Mouse (Mus musculus) bone marrow macrophage, adult 2 months (primary cell): ENCODE data around the gene Megf8. TPM values are rescaled to one million over a fixed set of nuclear protein-coding genes. Genes with fewer than 3 reads are reported as not detected.
"Not testable (repeated sequence)": the region's sequence is repeated elsewhere in the genome, so short reads cannot be mapped to it uniquely, and the experiment has no call there.

Experiments
- H3K27ac ChIP-seq: 2 replicates; pipeline ENCODE4 v1.5.1; 2012; ENCODE audit warnings: low read depth, low read length; ENCODE audit not compliant: insufficient read depth
- H3K4me1 ChIP-seq: 2 replicates; pipeline ENCODE4 v1.6.1; 2012; ENCODE audit warnings: low read length; ENCODE audit not compliant: control insufficient read depth, insufficient read depth
- H3K4me3 ChIP-seq: 2 replicates; pipeline ENCODE4 v1.5.1; 2012; ENCODE audit warnings: mild to moderate bottlenecking, low read length, moderate library complexity; ENCODE audit not compliant: insufficient read depth
- CTCF ChIP-seq: IDR thresholded peaks from 2 replicates; pipeline ENCODE4 v1.5.1; 2012; ENCODE audit warnings: low read depth, mild to moderate bottlenecking, low read length, moderate library complexity
- POLR2A ChIP-seq: IDR thresholded peaks from 2 replicates; pipeline ENCODE4 v1.6.1; 2012; ENCODE audit warnings: mild to moderate bottlenecking, low read depth, low read length, borderline replicate concordance
- polyA plus RNA-seq: library from polyadenylated mRNA; stranded (reverse); fragments of >200 nt; gene quantifications from 2 replicates; pipeline ENCODE4 v1.2.4, GENCODE M21; 2012; ENCODE audit not compliant: missing spikeins, insufficient read depth, insufficient read length

Megf8 gene
- polyA plus RNA-seq, 1 experiment = 13.8 TPM

- peaks cover 5% of the 10 kb centered on the region for H3K4me1 ChIP-seq
- no peak overlapping the region for H3K4me3 ChIP-seq
- no peak overlapping the region for H3K27ac ChIP-seq
- TF ChIP-seq CTCF = no peak
- no peak for TF ChIP-seq POLR2A
Observed at GRCm38 (mm10) chr7:25311193-25311592, 5.8 kb upstream of the Megf8 start.

DNA sequence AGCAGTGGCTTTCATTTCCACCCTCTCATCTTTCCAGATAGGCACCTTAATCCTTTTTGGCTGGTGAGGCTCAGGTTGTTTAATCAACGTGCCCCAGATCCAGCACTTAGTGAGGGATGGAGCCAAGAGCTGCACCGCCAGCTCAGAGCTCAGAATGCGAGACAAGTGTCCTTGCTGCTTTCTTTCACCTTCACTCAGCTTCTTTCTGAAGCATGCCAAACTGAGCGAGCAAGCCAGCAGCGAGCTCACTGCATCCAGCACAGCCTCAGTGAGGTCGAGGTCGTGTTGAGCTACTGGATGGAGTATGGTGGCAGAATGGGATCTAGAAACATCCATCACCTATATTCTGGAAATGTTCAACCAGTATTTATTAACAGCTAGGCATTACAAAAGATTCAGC, 3.6 kb upstream of the Megf8 start:
- TF ChIP-seq CTCF (no peak), POLR2A (no peak)
- H3K27ac ChIP-seq = no peak overlapping the region
- H3K4me3 ChIP-seq = no peak overlapping the region
- H3K4me1 ChIP-seq = peaks cover 11% of the 10 kb centered on the region

DNA sequence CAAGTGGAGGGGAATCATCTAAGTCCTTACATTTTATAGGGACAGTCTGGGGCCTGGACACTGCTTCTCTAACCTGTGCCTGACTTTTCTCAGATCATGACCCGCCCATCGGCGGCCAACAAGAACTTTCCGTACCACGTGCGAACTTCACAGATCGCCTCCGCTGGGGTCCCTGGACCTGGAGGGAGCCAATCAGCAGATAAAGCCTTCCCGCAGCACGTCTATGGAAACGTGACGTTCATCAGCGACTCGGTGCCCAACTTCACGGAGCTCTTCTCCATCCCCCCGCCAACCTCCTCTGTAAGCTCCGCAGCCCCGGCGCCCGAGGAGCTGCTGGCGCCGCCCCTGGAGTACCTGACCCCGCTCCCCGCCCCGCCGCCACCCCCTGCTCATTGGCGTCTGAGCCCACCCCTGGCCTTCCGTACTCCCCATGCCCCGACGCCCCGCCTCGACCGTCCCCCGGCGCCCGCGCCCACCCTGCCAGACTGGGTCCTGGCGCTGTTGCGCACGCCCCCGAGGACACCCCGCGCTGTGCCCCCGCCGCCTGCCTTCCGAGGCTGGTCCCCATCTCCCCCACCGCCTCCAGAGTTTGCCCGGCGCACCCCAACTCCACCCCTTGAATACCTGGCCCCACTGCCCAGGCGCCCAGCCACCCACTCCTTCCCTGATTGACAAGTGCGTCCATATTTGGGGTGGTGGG, 2.2 kb upstream of the Megf8 start:
- Histone ChIP-seq H3K4me3 (peak overlapping the region; percentile 48; the same call in 1 of the 2 replicates), H3K27ac (no peak overlapping the region), H3K4me1 (peaks cover 11% of the 10 kb centered on the region)
- no peak for TF ChIP-seq CTCF
- TF ChIP-seq POLR2A = no peak

GRCm38 (mm10) chr7:25315306-25316041, 1.5 kb upstream of the Megf8 start:
- H3K4me3 ChIP-seq = peak overlapping the region; percentile 48
- TF ChIP-seq CTCF = no peak
- TF ChIP-seq POLR2A = no peak

GRCm38 (mm10) chr7:25317446-25317999, 559 bp downstream of the Megf8 start:
- Histone ChIP-seq H3K27ac (no peak overlapping the region), H3K4me1 (peaks cover 11% of the 10 kb centered on the region), H3K4me3 (peak overlapping the region; percentile 77)
- TF ChIP-seq POLR2A (no peak), CTCF (no peak)

More at GRCm38 (mm10) chr7:25315306-25316041, 1.5 kb upstream of the Megf8 start:
- peaks cover 11% of the 10 kb centered on the region for H3K4me1 ChIP-seq
- H3K27ac ChIP-seq = no peak overlapping the region

GRCm38 (mm10) chr7:25322058-25322484, 5.1 kb downstream of the Megf8 start:
- Histone ChIP-seq H3K27ac (no peak overlapping the region), H3K4me3 (no peak overlapping the region), H3K4me1 (peaks cover 15% of the 10 kb centered on the region)
- TF ChIP-seq POLR2A (no peak), CTCF (no peak)

- TF ChIP-seq POLR2A (no peak), CTCF (no peak)
- no peak overlapping the region for H3K4me3 ChIP-seq
- no peak overlapping the region for H3K27ac ChIP-seq
- peaks cover 10% of the 10 kb centered on the region for H3K4me1 ChIP-seq
Observed at GRCm38 (mm10) chr7:25323219-25323618, 6.3 kb downstream of the Megf8 start.

DNA sequence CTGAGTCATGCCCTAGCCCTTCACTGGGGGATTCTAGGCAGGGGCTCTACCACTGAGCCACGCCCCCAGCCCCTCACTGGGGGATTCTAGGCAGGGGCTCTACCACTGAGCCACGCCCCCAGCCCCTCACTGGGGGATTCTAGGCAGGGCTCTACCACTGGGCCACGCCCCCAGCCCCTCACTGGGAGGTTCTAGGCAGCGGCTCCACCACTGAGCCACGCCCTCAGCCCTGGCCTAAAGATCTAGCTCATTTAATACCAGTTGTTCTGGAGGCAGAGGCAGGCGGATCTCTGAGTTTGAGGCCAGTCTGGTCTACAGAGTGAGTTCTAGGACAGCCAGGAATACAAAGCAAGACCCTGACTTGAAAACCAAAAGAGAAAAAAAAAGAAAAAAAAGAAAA, 8.5 kb downstream of the Megf8 start:
- not testable (repeated sequence) for H3K4me1 ChIP-seq, H3K4me3 ChIP-seq, H3K27ac ChIP-seq

- TF ChIP-seq CTCF = no peak
- no peak for TF ChIP-seq POLR2A
- H3K4me3 ChIP-seq = no peak overlapping the region
- H3K4me1 ChIP-seq = peaks cover 10% of the 10 kb centered on the region
Observed at GRCm38 (mm10) chr7:25326233-25326632, 9.3 kb downstream of the Megf8 start.

More at GRCm38 (mm10) chr7:25326233-25326632, 9.3 kb downstream of the Megf8 start:
- H3K27ac ChIP-seq = no peak overlapping the region
